Mouse (Mus musculus) fibroblast of lung, adult 2 months (primary cell): ENCODE data around the gene Syce2.

Source experiments
- DNase-seq: peaks from one replicate; pipeline ENCODE4 v3.0.0-alpha.2; 2011; ENCODE audit warnings: low read depth

The Syce2 gene

DNA sequence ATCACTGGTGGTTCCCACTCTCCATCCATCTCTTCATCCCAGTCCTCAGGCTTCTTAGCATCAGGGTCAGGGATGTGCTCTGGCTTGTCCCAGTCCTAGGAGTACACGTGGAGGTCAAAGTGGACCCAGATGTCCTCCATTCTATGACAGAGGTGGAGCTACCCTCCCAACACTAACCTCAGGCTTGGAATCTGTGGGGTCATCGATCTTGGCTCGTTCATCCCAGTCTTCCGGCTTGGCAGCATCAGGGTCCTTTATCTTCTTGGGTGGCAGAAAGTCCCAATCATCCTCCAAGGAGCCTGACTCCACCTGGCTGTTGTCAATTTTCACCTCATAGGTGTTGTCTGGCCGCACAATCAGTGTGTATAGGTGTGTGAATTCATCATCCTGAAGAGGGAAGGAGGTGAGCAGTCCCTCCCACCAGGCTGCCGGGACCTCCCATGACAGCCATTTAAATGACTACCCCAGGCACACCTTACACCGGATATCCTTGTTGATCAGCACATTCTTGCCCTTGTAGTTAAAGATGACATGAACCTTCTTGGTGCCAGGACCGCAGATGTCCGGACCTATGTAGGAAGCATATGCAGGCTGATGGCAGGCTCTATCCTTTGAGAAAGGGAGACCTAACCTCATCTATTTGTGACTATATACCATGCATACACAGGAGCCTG lies 27.4 kb upstream of the Syce2 start:
- no peak for DNase-seq

DNA sequence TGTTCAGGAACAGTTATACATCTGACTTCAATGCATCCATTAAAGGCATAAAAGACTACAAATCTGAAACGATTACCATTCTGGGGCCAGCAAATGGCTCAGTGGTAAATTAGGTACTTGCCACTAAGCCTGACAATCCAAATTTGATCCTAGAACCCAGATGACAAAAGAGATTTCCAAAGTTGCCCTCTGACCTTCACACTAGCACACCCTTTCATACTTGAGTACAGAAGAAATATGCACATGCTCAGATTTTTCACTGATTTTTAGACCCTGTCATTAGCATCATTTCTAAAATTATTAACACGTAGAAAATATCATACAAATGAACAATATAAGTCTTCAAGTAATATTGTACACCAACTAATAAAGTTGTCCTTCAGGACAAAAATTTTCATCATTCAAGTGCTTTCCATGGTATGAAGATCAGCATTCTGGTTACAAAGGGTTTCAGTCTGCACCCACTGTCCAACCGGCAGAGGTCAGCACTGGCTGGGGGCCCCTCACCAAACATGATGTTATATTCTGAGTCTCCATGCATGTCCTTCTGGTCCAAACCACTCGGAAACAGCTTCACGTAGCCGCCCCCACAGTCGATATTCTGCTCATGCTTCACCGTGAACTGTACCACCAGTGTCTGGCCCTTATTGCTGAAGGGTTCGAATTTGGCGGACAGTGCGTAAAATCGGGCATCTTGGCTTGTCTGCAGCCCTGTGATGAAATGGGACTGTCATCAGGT lies 26.4 kb upstream of the Syce2 start:
- DNase-seq, result no peak

DNA sequence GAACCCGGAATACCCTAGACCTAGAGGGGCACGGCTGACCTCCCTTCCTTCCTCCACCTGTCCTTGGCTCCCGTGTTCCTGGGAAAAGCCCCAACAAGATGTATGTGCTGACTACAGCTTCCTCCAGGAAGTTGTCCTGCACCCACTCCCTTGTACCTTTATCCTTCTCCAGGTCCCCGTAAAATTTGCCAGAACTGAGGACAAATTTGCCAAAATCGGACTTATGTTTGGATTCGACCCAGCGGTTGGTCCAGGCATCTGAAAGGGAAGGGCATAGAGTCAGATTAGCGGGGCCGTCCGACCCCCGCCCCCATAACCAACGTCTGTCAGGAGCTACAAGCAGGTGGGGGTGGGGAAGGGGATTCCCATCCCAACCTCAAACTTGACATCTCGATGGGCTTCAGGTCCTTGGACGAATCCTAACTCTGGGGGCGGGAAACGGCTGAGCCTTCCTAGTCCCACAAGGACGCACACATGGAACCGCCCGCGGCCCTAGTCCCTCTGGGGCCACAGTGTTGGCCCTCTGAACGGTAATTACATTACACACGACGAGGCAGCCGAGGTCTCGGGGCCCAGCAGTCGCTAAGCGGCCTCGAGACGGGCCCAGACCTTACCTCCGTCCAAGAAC lies 25.7 kb upstream of the Syce2 start:
- DNase-seq, result no peak

DNA sequence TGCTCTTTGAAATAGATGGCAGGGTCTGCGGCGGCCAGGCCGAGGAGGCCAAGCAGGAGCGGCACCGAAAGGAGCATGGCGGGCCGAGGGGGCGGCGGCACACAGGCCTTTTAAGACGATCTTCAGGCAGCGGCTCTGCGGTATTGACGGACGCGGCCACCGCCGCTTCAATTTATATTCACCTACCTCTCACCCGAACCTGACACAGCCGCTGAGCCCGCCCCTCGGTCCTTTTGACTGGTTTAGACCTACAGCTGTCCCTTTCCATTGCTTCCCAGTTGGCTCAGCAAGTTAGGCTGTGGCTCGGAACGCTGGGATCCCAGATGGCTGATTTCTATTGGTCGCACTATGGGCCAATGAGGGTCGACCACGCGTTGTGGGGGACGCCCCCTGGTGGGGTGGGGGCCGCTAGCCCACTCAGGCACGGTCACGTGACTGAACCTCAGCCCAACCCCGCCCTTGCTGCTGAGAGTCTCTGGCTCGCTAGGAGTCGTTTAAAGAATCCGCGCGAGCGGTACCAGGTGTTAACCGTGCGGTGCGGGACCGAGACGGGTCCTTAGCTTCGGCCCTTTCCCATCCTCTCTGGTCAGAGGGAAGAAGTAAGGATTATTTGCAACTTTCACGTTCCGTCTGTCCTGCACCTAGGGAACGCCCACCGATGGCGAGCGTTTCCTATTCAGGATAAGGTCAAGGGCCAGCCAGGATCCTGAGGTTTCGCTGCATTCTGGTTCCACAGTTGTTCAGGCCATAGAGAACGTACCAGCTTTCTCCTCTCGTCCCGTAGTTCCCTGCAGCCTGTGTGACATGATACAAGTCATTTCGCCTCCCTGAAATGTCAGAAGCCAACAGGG lies 25.0 kb upstream of the Syce2 start, which contains the start of gene Calr:
TSS of gene Calr (minus strand) at position 213 of the 851 bp plus-strand sequence.
- peak; percentile 100 for DNase-seq

DNA sequence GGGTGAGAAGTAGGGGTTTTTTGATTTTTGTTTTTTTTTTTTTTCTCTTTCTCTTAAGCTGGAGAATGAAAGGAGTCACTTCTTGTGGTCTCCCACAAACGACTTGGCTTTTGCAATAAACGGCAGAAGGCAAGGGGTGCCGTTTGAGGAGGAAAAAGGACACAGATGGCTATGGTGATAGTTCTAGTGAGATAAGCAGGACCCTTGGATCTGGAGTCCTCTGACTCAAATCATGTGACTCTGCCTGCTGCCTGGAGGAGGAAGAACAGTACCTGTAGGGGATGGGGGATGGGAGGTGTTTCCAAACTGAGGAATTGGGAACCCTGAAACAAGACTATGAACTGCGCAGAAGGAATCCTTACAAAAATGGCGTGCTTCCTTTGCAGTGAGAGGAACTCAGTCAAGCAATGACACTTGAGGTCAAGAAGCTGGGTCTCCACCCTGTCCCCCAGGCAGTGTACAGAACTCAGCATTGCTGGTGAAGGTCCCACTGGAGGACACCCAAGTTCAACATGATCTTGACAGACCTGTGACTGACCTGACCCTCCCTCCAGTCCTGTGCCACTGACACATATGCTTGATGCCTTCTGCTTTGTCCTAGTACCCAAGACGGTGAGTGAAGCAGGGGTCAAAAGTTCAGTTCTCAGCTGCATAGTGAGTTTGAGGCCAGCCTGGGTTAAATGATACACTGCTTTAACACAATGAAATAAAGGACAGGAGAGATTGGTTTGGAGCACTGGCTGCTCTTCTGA lies 24.1 kb upstream of the Syce2 start:
- DNase-seq, result no peak

DNA sequence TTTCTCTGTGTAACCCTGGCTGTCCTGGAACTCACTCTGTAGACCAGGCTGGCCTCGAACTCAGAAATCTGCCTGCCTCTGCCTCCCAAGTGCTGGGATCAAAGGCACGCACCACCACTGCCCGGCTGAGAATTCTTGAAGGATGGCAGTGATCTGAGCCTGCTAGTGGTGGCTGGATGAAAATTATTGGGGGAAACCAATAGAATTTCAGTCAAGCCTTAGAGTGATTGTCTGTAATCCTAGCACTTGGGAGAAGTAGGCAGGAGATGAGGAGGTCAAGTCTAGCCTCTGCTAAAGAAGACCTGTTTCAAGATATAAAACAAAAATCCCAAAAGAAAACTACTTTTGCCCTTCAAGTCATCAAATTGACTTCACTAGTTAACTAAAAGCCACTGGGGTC lies 15.5 kb upstream of the Syce2 start:
- no peak for DNase-seq

DNA sequence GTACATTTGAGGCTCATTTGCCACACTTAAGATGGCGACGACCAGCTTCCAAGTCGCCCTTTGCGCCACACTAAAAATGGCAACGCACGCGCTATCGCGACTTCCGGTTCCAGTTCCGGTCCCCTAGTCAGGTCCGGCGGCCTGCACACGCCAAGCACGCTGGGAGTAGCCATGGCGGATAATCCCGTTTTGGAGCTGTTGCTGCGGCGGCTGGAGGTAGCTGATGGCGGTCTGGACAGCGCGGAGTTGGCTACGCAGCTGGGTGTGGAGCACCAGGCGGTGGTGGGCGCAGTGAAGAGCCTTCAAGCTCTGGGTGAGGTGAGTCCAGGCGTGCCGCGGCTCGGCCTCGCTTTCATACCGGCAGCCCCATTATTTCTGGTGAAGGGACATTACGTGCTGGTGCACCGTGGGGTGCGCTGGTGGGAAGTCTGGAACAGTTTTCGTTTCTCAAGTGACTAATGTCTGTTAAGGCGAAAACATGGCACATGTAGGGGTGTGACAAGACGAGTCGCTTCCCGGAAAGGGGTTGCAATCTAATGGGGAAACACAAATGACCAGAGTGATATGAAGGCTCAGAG lies 15.0 kb upstream of the Syce2 start, which contains the start of gene Farsa:
TSS of gene Farsa (plus strand) at position 126 of the 578 bp plus-strand sequence.
- DNase-seq, result peak; percentile 86

DNA sequence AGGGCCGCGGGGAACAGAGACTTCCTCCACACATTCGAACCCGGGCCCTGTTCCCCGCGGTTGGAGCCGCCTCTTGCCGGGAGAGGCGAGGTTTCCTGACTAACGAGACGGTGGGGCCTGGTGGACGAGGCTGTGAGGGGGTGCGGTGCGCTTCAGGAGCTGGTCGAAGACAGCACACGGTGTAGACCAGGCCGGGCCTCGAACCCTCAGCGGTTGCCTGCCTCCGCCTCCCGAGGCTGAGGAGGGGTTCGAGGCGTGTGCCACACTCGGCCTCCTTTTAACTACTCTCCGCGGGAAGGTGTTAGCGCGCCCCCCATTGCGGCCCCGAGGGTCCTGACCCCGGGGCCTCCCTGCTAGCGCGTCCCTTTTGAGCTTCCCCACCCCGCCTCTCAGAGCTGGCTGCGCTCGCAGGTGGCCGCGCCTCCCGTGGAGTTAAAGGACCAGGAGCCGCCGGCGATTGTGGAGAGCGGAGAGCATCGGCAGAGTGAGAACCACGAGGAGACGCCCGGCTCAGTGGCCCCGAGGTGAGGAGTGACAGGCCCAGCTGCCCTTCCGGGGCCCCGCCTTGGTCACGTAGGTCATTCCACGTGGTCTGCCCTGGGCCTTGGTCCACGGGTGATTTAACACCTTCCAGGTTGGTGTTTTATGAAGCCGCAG lies 526 bp downstream of the Syce2 start:
- DNase-seq, result no peak

DNA sequence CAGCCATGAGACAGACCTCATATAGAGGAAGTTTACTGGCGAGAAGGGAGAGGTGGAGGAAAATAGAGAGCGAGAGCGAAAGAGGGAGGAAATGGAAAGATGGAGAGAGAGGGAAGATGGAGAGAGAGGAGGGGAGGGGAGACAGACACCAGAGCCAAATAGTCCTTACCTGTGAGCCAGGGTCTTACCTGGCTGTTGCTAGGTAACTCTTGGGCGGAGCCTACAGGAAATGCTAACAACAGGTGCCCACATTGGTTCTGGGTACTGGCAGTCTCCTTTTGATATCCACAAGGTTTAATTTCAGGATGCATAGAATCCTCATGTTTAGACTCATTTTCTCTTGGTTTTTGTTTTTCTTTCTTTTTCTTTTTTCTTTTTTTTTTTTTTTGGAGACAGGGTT lies 1.1 kb downstream of the Syce2 start:
- no peak for DNase-seq

DNA sequence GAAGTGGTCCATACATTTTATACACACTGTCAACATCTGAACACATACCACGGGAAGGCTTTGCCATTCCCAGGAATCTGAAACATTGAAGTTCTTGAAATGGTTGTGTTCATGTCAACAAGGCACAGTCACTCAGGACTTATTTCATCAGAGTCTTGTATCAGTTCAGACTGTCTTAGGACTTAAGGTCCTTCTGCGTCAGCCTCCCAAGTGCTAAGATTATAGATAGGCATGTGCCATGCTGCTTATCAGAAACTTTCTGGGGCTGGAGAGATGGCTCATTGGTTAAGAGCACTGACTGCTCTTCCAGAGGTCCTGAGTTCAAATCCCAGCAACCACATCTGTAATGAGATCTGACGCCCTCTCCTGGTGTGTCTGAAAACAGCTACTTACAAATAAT lies 2.4 kb downstream of the Syce2 start:
- DNase-seq, result no peak

DNA sequence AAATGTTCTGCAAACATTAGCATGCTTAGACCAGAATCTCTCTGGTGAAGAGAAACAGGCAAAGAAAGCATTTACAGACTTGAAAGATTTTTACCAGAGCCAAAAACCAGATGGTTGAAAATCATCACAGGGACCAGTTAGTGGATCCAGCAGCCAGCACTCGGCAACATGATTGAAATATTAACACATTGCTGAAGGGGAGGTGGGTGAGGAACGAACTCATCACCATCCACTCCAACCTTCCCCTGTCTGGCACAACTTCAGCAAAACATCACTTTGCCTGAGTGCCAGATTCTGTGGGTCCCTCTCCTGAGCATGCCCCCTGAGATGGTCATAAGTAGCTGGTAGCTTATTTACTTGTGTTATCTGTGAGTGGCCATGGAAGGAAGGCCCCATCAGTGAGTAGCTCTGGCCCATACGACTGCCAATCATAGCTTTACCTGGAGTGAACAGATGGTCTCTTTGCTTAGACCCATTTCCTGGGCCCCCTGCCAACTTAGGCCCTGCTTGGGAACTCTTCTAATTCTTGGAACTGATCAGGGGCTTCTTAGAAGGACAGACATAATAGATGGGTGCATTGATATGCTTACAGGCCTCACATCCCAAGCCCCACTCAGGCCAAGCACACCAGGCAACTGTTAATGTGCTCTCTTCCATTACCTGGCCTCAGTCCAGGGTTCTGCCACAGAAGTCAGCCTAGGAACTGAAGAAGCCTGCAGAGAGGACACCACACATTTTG lies 5.6 kb downstream of the Syce2 start:
- DNase-seq, result no peak

DNA sequence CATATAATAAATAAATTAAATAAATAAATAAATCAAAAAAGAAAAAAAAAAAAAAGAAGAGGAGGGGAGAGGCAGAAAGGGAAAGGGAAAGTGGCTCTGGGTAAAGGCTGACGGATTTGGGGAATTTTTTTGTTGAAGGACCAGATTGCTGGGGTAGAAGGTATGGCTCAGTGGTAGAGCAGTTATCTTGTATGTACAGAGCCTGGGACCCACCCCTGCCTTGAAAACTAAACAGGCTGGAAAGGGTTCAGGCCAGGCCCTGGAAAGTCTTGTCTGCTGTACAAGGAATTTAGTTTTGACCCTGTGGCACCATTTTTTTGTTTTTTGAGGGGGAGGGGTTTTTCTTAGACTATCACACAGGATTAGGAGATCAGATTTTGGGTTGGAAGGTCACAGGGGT lies 7.0 kb downstream of the Syce2 start:
- DNase-seq, result no peak

DNA sequence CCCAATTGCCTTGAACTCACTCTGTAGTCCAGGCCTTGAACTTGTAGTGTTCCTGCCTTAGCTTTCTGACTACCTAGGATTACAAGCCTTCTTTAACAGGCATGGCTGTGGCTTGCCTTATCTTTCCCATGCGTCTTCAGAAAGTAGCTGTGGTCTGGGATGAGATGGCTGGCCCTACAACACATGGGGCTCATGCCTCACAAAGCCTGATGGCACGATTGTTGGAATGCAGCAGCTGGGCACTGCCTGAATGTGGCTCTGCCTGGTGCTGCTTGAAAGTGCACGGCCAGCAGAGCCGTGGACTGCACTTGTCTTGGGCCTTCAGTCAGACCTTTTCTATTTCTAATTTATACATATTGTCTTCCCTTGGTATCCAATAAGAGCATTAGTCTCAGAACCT lies 12.8 kb downstream of the Syce2 start:
- DNase-seq, result no peak

DNA sequence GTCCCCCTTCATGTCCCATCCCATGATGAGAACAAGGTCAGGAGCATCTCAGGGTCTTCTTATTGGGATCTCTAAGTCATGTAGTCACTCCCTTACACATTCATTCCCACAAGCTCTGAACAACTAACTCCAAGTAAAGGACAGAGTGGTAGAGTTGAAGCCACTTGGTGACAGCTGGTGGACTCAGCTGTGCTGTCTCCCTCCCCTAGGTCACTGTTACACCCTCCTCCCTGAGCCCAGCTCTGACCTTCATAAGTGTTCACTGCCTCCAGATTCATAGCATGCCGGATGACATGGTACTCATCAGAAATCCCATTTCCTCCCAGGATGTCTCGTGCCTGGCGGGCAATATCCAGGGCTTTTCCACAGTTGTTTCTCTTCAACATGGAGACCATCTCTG lies 16.4 kb downstream of the Syce2 start:
- DNase-seq, result no peak

DNA sequence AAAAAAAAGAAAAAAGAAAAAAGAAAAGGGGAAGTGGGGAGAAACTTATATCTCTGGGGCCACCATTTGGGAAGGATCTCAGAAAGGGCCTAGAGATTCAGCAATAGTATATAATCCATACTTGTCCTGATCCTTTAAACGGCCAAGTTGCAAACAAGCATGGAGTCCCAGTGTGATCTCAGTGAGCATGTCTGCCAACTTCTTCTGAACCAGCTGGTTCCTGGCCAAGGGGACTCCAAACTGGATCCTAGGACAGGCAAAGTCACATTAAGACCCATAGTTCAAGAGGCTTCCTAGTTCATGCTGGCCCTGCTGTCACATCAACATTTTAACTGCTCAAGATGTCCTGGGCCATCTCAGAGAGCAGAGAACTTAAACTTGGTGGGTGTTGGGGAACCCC lies 17.2 kb downstream of the Syce2 start:
- no peak for DNase-seq

DNA sequence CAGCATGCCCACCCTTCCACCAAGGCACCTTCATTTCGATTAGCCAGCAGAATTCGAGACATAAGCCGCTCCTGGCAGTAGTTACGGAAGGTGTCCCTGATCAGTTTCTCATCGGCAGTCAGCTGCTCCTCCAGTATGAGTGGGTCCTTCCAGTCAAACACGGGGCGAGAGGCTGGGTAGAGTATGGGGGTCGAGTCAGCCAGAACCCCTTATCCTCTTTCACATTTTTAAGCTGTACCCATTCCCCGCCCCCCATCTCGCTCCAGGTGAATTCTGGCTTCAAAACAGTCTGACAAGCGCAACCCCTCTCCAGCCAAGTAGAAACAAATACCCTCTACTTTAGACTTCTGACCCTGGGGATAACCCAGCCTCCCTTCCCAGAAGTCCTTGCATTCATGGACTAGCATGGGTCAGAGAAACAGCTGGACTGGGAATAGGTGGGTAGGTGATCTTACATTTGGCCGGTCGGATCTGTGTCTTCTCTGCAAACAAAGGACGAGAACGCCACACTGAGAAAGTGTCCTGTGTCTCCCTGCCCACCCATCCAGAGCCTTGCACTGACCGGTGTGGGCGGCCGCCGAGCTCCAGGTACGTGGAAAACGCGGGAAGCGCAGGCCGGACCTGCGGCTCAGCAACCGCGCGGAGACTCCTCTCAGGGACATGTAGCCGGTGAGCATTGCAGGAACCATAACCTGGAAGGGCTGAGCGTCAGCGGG lies 21.2 kb downstream of the Syce2 start:
- no peak for DNase-seq

DNA sequence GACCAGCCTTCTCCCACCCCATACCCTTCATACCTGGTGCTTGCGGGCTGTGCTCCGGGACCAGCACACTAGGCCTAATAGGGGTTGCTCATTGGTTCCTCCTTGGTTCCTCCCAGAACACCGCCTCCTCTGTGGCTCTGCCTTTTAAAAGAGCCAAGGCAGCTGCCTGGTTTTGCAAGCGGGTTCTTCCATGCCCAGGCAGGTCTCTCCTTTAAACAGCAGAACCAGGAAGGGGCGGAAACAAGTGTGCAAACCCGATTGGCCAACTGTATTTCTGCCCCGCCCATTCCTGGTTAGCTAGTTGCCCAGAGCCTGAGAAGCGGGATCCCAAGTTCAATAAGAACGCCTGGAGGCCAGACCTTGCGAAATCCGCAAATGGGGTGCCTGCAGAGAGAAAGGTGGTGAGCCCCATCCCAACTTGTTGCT lies 21.8 kb downstream of the Syce2 start, which contains the start of gene Gcdh:
TSS of gene Gcdh (minus strand) at position 213 of the 426 bp plus-strand sequence.
- DNase-seq, result peak; percentile 98

DNA sequence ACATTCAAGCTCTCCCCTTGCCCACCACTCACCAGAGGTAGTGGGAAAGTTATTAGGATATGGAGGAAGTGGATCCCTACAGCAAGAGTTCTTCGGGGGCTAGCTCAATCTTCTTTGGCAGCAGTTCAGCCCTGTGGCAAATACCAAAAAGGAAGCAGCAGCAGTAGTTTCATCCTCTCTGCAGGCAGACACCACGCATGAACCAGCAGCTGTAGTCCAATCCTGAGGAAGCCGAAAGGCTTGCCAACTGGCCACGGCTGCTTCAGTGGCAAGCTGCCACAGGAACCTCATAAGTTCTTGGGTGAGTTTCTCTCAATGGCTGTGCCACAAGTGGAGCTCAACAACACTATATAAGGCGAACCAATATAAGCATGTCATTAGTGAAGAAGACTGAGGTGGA lies 24.1 kb downstream of the Syce2 start:
- no peak for DNase-seq

DNA sequence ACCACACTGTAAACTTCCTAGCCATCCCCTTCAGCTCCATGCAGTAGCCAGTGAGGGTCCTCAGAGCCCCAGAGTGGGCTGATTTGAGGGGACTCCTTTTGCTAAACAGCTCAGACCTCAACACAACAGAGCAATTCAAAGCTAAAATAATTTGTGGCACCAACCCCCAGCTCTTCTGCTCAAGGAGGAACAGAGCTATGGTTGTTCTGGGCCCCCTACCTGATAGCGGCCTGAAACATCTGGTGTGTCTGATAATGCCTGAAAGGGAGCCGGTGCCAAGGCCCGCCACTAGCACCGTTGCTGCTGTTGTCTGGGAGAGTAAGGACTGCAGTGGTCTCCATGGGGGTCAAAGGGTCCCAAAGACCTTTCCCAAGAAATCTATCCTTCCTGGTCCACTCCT lies 29.2 kb downstream of the Syce2 start:
- no peak for DNase-seq
